Mouse (Mus musculus): ENCODE data around the gene Stpg4.
A peak's percentile ranks its signal among the peaks of the same experiment; 100 is the strongest.

Stpg4 gene

DNA sequence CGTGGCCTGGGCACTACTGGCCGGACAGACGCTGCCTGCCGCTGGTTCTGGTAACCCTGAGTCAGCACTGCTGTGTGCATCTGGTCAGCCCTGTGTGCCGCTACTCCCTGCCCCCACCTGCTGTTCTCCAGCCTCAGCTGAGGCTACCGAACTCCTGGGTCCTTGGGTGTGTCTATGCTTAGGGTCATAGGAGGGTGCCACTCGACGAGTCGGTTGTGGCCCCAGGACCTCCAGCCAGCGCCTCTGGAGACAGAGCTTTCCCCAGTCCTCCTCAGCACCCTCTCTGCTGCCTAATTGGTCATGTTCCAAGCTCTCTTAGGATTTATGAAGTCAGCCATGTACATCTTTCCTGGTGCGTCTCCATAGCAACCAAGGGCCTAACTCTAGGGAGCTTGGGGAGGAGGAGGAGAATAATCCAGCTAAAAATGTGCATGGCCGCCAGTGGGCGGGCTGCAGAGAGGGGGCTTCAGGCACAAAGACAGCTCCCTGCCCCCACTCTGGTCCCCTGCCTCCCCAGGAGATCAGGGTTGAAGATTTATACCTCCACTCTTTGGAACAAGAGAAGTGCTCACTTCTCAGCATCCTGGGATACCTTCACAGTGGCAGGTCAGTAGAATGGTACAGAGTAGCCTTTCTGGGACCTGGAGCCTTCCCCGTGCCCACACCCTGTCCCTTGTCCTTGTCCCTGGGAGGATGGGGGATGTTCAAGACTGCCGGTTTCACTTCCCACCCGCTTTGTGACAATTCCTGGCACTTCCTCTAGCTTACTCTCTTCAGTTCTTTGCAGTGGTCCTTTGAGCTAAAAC lies 49.0 kb downstream of the Stpg4 start:
- peak; percentile 96 for DNase-seq (ENCODE audit: low read depth, low spot score)

- DNase-seq (ENCODE audit: low read depth, low spot score) = peak; percentile 95
Observed at GRCm38 (mm10) chr17:87377536-87377935, 50.0 kb downstream of the Stpg4 start.

DNA sequence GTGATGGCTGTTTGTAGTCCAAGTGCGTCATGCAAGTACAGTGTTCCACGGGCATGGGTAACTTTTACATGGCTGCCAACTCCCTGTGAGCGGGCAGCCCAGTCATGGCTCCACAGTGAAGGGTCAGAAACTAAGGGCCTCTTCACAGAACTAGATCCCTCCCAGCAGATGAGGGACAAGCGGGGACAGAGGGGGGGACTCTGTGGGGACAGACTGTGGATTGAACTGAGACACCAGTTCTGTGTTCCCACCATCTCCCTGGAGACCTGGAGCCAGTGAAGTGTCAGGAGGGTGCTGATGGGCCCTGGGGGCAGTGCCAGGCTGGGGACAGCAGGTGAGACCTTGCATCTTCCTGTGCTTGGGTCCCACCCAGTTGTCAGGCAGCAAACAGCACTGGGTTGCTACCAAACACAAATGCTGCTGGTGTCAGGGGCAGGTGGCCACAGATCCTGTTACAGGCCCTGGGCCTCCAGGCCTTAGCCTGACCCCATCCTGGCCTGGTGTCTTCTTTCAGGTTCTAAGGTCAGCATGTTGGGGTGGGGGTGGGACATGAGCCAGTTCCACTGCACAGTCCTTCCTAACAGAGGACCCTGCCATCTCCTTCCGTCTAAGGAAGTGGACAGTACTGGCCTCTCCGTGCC lies 50.6 kb downstream of the Stpg4 start:
- DNase-seq (ENCODE audit: low read depth, low spot score) = no peak

GRCm38 (mm10) chr17:87375941-87376511 lies 51.5 kb downstream of the Stpg4 start:
- no peak for DNase-seq (ENCODE audit: low read depth, low spot score)

- no peak for DNase-seq (ENCODE audit: low read depth, low spot score)
Observed at GRCm38 (mm10) chr17:87373327-87373726, 54.2 kb downstream of the Stpg4 start.

DNA sequence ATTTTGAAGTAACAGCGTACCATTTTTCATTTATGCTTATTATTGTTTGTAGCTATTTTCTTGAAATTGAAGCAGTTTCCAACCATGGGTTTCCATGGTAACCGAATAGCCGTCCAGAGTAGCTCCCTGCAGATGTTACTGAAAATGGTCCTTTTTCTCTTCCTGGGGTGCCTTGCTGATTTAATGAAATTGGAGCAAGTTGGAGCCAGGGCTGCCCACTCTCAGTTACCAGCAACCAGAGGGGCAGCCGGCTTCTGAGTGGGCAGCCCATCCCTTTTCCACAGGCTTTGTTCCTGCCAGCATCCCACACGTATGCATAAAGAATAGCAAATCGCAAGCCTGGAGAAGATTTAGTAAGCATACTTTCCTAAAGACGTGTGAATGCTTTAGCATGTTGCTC lies 55.4 kb downstream of the Stpg4 start:
- DNase-seq (ENCODE audit: low read depth, low spot score) = peak; percentile 88

- peak; percentile 92 for DNase-seq (ENCODE audit: low read depth, low spot score)
Observed at GRCm38 (mm10) chr17:87369270-87369759, 58.2 kb downstream of the Stpg4 start.

DNA sequence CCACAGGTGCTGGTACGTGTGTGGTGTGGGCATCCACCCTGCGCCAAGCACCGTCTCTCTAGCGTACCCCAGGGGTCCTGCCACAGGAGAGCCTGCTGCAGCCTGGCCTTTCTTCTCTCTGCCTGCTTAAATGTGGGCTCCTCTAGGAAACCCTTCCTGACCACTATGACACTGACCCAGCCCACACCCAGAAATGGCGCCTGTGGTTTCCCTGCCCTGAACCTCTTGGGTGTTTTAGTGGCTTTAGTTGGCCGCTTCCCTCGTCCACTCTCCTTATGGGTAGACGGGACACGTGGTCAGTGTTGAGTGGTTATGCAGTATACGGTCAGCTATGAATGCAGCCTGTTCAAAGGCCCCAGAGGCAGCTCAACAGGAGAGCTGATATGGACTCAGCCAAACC lies 59.1 kb downstream of the Stpg4 start:
- DNase-seq (ENCODE audit: low read depth, low spot score) = no peak

- peak; percentile 86 for DNase-seq (ENCODE audit: low read depth, low spot score)
Observed at GRCm38 (mm10) chr17:87367640-87368039, 59.9 kb downstream of the Stpg4 start.

DNA sequence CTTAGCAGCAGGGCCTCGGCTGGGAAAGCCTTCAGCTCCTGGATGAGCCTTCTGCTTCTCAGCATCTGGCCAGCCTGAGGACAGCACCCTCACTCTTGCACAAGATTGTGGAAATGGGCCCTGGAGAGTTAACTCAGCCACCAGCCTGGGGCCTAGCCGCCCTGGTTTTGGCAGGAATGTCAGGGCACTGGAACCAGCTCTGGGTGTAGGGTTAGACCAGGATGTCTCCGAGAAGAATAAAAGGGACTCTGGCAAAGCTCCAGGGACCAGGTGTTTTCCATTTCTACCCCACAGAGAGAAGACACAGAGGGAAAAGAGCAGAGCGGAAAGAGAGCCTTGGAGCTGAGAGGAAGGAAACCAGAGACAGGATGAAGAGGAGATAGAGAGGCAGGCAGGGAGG lies 60.3 kb downstream of the Stpg4 start:
- DNase-seq (ENCODE audit: low read depth, low spot score) = no peak

DNA sequence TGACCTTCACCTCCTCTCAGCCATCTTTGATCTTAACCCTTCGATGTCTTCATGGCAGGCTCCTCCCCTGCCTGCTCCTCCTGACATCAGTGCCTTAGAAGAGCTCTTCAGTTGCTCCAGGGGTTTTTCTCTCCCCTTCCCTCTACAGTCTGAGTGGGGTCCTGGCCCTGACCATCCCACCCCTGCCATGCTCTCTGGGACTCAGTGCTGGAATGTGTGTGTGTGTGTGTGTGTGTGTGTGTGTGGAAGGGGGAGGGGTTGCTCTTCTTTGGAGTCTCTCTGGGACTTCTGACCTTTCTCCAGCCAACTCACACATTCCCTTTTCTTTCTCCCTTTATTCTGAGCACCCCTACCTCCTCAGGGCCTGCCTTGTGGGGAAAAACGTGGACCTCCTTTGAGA lies 61.0 kb downstream of the Stpg4 start:
- no peak for DNase-seq (ENCODE audit: low read depth, low spot score)

DNA sequence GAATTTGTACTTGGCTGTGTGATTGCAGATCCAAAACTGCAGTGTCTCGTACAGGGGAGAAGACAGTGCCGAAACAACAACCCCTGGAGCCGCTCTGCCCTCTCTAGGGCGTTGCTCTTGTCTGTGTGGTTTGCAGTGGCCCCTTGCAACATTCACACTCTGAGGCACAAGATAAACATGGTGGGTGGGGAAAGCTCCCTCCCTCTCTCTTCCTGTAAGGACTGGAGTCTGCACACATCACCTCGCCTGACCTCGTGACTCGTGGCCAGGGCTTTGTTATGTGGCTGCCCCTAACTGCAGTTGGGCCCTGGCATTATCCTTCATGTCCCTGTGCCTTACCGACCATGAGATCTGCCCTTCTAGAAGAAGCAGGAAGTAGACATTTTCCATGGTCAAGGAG lies 62.3 kb downstream of the Stpg4 start:
- DNase-seq (ENCODE audit: low read depth, low spot score) = no peak

DNA sequence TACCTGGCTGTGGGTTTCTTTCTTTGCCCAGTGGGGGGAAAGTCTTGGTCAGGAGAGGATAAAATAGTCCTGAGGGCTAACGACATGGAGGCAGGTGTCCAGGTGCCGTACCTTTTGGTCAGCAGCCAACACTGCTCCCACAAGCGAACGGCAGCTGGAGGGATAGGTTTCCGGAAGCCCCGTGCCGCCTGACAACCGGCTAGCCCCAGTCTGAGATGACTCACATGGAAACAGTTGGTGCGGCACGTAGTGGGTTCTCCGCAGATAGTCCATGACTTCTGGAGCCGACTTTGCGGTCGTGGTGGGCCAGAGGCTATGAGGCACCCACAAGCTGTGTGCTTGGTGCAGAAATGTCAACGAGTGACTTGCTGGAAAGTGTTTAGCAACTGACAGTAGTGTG lies 63.4 kb downstream of the Stpg4 start:
- DNase-seq (ENCODE audit: low read depth, low spot score) = peak; percentile 45

DNA sequence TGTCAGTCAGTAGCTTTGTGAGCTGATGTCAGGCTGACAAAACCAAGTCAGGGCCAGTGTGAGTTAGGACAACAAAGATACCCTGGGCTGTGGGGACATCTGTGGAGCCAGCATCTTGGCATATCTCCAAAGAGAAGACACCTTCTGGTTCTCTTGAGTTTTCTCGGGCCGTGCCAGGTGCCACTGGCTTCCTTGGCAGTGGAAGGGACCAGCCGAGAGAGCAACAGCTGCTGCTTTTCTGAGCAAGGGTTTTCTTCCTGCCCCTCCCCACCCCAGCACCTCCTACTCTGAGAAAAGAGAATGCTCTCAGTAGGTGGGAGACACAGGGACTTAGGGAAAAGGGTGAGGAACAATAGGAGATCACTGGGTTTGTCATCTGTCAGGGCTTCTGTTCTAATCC lies 66.4 kb downstream of the Stpg4 start:
- peak; percentile 79 for DNase-seq (ENCODE audit: low read depth, low spot score)

DNA sequence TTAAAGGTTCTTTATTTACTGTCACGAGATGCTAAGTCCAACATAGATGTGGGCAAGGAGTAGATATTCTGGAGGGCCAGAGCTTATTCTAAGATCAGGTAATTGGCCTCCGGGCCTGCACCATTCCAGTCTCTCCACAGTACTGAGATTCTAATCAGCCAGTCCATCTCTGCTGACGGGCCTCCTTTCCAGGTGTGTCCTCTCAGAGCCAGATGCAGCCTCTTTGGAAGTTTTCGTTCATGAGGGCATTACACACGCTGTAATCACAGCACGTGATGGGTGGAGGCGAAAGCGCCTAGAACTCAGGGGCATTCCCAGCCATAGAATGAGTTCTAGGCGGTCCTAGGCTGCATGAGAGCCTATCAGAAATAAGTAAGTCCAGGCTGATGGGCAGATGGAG lies 70.0 kb downstream of the Stpg4 start:
- no peak for DNase-seq (ENCODE audit: low read depth, low spot score)

GRCm38 (mm10) chr17:87356261-87356660 lies 71.3 kb downstream of the Stpg4 start:
- no peak for DNase-seq (ENCODE audit: low read depth, low spot score)

DNA sequence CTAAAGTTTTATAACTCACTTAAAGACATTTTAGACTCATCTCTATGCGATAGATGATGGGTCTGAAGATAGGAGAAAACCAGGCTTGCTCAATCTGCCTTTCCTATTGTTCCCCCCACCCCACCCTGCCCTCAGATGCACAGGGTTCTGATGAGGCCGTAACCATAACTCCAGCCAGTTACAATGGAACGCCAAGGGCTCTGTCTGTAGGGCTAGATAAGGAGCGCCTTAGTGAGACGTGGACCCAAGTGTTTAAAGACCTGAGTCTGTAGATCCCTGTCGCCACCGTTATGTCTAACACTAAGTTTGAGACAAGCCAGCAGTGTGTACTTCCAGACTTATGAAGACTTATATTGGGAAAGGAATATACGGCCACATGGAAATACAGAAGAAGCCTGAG lies 72.1 kb downstream of the Stpg4 start:
- no peak for DNase-seq (ENCODE audit: low read depth, low spot score)

DNA sequence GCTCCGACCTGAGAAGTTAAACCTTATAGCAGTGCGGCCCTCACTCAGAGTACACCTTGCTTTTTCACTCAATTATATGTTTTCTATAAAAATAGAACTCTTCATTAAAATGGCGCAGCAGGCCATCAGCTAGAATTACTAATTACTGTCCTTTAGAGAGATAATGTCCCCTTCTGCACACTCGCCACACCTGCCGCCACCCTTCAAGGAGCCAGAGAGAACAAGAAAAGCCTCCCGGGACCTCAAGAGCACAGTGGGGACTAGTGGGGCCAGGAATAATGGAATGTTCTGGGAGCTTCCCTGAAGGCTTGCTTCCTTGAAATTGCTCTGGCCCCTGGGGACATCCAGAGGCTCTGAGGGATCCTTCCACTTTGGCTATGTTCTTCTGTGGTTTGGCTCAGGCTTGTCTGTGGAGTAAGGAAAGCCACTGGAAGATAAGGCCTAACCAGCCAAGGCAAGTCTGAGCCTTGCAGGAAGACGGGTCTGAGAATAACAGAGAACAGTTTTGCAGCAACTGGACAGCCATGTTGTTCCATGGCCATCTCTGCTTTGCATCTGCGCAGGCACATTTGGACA lies 73.7 kb downstream of the Stpg4 start:
- DNase-seq (ENCODE audit: low read depth, low spot score) = no peak

DNA sequence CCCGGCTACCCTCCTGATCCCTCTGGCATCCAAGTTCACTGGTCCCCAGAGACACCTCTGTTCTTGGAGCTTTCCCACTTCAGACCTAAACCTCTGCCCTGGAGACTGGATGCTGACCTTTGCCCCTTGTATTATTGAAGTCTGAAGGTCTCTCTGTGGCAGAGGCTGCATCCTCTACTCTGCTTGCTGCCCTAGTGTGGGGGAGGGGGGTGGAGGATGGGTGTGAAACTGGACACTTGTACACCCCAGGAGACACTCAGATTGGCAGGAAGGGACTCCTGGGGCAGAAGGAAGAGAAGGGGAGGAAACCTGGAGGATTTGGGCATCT lies 74.7 kb downstream of the Stpg4 start:
- no peak for DNase-seq (ENCODE audit: low read depth, low spot score)

DNA sequence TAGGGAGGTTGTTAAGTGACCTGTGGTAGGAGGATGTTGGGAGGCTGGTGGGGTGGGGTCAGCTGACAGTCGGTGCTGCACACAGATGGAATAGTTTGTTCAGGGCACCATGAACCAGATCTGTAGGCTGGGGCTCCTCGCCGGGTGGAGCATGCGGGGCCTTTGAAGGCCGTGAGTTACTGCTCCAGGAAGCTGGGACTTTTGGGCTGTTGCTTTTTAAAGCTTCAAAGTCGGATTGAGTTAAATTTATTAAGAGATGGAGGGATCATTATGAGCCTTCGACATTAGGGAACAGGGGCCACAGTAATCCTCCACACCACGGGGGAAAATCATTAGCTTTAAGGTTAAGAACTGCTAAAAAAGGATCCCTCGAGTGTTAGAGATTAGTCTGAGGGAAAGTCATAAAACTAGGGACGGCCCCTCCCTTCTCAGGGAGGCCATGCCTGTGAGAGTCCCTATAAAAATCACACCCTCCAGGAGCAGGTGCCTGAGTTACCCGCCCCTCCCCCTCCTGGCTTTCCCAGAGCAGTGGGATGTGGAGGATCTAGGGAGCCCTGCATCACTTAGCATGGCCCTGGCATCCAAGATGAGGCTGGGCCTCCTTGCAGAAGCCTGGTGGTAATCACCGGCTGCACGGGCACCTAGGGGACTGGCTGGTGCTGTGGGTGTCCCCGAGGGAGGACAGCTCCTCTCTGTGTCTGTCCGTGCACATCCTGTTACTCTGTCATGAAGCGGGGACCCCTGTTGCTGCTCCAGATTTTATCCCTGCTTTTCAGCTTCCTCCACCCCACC lies 75.2 kb downstream of the Stpg4 start:
- no peak for DNase-seq (ENCODE audit: low read depth, low spot score)

DNA sequence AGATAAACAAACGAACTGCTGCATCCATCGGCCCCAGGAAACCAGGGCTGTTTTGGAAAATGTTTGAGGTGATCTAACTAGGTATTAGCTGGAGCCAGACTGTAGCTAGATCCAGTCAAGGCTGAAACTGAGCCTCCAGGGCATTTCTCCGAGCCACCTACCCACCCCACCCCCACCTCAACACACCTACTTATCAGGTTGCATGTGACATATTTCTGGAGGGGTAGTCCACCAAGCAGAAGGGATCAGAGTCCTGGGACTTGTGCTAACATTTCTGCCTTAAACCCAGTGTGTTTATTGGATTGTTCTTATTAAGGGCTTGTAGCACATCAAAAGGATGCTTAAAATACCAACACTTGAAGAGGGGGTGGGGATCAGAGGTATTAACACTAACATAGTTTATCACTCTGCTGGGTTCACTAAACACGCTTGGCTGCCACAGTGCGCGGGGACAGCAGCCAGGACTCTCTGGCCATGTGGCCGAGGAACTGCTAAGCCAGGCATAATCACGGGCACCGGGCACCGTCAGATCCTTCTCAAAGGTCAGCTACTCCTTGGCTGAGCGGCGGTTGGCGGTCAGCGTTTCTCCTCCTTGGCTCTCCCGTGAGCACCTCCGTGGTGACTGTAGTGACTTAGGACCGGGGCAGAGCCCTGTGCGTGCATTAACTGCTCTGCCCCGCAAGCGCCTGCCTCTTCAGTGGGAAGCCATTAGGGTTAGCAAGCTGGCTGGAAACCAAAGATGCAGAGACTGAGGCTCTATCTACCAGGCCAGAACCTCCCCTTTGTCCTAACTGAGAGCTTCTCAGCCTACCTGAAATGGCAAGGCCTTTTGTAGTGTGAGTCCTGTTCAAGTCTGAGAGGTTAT lies 76.1 kb downstream of the Stpg4 start:
- peak; percentile 88 for DNase-seq (ENCODE audit: low read depth, low spot score)
